Mouse (Mus musculus): Measurements from ENCODE around the gene Gm28053. TPM values are rescaled to one million over a fixed set of nuclear protein-coding genes. Genes with fewer than 3 reads are reported as not detected.

Gm28053 gene
- 1.5 and 2.4 TPM in 2 replicates for polyA plus RNA-seq (2012; rRNA removed)

GRCm38 (mm10) chr6:48718455-48718854 is at the start of gene Gm28053, which contains the start of gene Gimap7:
Gene Gm28053, plus strand, starts transcription at chr6:48718607.
Gene Gimap7, plus strand, starts transcription at chr6:48718621.

GRCm38 (mm10) chr6:48675931-48676859 is 42.2 kb upstream of the Gm28053 start, which contains the start of gene Gimap9:
Gene Gimap9, plus strand, starts transcription at chr6:48676129.

GRCm38 (mm10) chr6:48684319-48684718 is 34.1 kb upstream of the Gm28053 start, which contains the start of gene Gimap4:
Gene Gimap4, plus strand, starts transcription at chr6:48684549.

GRCm38 (mm10) chr6:48738961-48739779 is 20.8 kb downstream of the Gm28053 start, which contains the start of gene Gimap1:
Gene Gimap1, plus strand, starts transcription at chr6:48739054.

GRCm38 (mm10) chr6:48745959-48746889 is 27.8 kb downstream of the Gm28053 start, which contains the start of gene Gimap5:
Gene Gimap5, plus strand, starts transcription at chr6:48746197.

GRCm38 (mm10) chr6:48770696-48771095 is 52.3 kb downstream of the Gm28053 start, which contains the start of gene Gimap3:
Gene Gimap3, minus strand, starts transcription at chr6:48770851.

Other genes starting within 250 kb of the Gm28053 start
- 42.1 and 44.0 TPM in 2 replicates for gene Atp6v0e2, start 181.0 kb upstream of the Gm28053 start, polyA plus RNA-seq (2012; rRNA removed)
- 19.2 and 19.4 TPM in 2 replicates for gene Lrrc61, start 163.8 kb upstream of the Gm28053 start, polyA plus RNA-seq (2012; rRNA removed)
- gene Rarres2, start 145.8 kb upstream of the Gm28053 start, polyA plus RNA-seq (2012; rRNA removed): 2.2 and 5.1 TPM in 2 replicates
- gene Gm45021, start 129.0 kb upstream of the Gm28053 start, polyA plus RNA-seq (2012; rRNA removed): not detected in 2 replicates
- 38.4 and 41.8 TPM in 2 replicates for gene Repin1, start 124.7 kb upstream of the Gm28053 start, polyA plus RNA-seq (2012; rRNA removed)
- gene Gm44965, start 124.7 kb upstream of the Gm28053 start, polyA plus RNA-seq (2012; rRNA removed): not detected in 2 replicates
- 6.4 and 7.9 TPM in 2 replicates for gene Zfp775, start 116.5 kb upstream of the Gm28053 start, polyA plus RNA-seq (2012; rRNA removed)
- 0.78 and 1.4 TPM in 2 replicates for gene AI854703, start 91.8 kb upstream of the Gm28053 start, polyA plus RNA-seq (2012; rRNA removed)
- 1.2 and 1.7 TPM in 2 replicates for gene Gimap8, start 71.4 kb upstream of the Gm28053 start, polyA plus RNA-seq (2012; rRNA removed)
- gene Gimap9, start 42.5 kb upstream of the Gm28053 start, polyA plus RNA-seq (2012; rRNA removed): 4.7 and 5.9 TPM in 2 replicates
- 4.4 and 5.2 TPM in 2 replicates for gene Gimap4, start 34.1 kb upstream of the Gm28053 start, polyA plus RNA-seq (2012; rRNA removed)
- gene Gimap6, start 10.4 kb upstream of the Gm28053 start, polyA plus RNA-seq (2012; rRNA removed): 6.3 and 9.2 TPM in 2 replicates
- gene Gimap7, start within 50 bp of the Gm28053 start, polyA plus RNA-seq (2012; rRNA removed): not detected in 2 replicates
- gene Gimap1, start 20.4 kb downstream of the Gm28053 start, polyA plus RNA-seq (2012; rRNA removed): 2.4 TPM in 2 replicates
- 0.83 and 1.3 TPM in 2 replicates for gene Gimap5, start 27.6 kb downstream of the Gm28053 start, polyA plus RNA-seq (2012; rRNA removed)
- gene Gimap3, start 52.2 kb downstream of the Gm28053 start, polyA plus RNA-seq (2012; rRNA removed): 0.06 TPM in 1 of 2 replicates, not detected in the other
- gene Tmem176a, start 122.3 kb downstream of the Gm28053 start, polyA plus RNA-seq (2012; rRNA removed): 17.0 and 25.2 TPM in 2 replicates
- 47.0 and 85.5 TPM in 2 replicates for gene Tmem176b, start 122.9 kb downstream of the Gm28053 start, polyA plus RNA-seq (2012; rRNA removed)
- gene Aoc1, start 154.3 kb downstream of the Gm28053 start, polyA plus RNA-seq (2012; rRNA removed): not detected in 2 replicates
- gene 1600015I10Rik, start 211.3 kb downstream of the Gm28053 start, polyA plus RNA-seq (2012; rRNA removed): not detected in 2 replicates

All from central nervous system, embryonic 11.5 days (tissue).